Mouse (Mus musculus) urinary bladder, adult 18-20 months (tissue): Measurements from ENCODE around the gene Lnx1.

Experiments
- DNase-seq, 2 experiments: peaks; one replicate each; pipeline ENCODE4 v3.0.0; 2022; ENCODE audit warnings: low spot score in 2 of 2, mixed read lengths in 2 of 2

Lnx1 gene

DNA sequence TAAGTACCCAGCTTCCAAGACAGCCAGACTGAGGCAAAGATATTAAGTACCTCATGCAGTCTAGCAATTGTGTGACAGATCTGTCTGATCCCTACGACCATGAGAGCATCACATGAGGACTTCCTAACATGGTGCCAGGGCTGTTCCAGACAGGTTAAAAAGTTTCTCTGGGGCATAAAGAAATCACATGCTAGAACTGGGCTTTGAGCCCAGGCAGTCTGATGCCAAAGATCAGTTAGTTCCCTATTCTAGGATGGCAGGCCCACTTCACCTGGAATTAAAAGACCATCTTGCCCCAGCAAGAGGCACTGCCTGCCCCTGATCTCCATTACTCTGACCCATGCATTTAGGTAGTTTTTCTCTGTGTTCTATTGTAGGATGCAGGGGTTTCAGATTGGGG, 3.0 kb downstream of the Lnx1 start:
- no peak for DNase-seq

DNA sequence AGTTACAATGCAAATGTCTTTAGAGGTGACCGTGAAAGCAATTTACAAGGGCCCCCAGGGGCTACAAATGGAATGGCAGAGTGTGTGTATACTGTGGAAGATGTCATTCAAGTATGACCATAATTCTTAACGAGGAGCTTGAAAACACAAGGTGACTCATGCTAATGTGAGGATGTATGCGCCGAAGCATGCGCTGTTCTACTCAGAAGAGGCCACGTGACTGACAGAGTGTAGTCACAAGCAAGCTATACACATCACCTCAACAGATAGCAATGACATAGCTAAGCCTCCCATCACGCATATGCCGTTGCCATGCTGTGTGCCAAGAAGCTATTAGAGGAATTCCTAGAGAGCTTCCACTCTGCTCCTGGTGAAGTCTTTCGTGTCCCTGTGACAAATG, 5.2 kb downstream of the Lnx1 start:
- DNase-seq = no peak

DNA sequence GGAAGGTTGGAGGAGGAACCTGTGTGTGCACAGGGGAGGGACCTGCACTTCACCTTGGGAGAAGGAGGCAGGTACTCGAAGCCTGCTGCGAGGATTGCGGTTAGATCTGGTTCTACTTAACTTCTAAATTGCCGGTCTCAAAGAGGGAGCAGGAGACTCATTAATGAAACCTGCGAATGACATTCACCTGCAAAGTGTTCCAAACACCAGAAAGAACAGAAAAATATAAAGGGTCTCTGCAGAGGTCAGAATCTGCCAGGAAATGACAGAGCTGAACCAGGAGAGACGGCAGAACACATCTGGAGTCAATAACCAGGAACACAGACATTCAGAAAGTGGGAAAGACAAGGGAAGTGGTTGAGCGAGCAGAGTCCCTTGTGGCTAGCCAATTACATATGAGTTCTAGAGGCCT, 8.3 kb downstream of the Lnx1 start:
- DNase-seq = no peak

DNA sequence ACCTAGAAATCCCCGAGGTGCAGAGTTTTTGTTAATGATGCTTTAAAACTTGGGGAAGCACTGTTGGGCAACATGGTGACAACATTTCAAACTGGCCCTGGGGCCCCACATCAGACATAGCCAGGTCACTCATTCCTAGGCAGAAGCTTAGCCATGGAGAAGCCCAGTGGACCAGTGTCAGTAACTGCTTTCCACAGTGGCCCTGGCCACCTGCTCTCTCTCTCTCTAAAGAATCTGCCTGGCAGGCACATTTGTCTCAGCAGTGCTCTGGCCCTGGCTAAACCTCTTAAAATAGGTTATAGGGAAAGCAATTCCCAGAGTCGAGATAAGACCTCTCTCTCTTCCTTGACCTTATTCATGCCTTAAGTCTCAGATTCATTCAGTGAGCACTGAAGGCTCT, 8.9 kb downstream of the Lnx1 start:
- DNase-seq = no peak

DNA sequence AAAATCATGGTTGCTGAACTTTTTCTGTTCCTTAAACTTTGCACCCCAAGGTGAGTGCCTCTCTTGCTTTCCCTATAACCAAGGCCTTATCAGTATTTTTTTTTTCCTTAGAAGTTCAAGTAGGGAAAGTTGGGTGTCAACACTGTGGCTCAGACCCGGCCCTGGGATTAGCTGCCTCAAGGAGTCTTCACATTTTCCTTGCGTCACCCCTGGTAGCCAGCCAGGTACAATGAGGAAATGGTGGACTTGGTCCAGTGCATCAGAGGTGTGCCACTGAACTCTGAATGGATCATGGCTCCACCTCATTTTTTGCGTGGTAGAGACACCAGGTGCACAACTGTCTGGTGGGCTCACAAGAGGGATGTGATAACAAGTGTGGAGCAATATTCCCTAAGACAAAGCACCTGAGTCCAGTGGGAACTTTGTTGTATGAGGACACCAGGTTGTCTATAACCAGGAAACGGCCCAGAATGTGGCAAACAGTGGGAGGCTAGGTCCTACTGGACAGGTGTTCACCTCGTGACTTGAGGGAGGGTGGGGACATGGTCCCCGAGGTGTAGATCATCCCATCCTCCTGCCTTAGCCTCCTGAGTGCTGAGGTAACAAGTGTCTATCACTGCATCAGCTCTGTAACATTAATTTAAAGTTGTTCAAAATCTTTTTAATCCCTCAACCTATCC, 10.2 kb downstream of the Lnx1 start:
- DNase-seq = no peak

DNA sequence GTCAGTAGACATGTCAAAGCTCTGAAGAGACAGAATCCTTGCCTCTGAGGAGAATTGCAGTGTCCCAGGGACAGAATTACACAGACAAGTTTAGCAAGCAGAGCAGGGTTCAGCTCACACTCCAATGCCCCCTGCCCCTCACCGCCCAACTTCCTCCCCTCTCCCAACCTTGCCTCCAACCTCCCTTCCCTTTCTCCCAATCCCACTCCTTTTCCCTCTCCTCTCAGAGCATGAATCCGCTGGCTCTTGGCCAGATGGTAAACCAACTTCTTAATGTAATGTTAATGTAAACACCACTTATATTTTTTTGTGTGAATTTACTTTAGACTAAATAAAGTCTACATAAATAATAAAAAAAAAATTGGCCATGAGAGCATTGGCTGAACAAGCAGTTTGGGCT, 13.9 kb downstream of the Lnx1 start:
- no peak for DNase-seq

DNA sequence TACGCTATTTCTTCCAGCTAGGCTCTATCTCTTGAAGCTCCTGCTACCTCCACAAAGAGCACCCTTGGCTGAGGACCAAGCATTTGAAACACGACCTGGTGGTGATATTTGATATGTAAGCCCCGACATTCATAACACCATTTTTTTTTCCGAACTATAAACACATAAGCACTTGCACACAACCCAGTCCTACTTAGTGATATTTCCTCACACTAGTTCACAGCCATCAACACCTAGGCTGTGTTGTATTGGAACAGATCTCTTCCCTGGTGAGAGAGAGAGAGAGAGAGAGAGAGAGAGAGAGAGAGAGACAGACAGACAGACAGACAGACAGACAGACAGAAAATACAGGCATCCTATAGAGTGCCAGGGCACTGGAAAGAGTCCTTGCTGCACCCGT, 17.8 kb downstream of the Lnx1 start:
- DNase-seq = no peak

DNA sequence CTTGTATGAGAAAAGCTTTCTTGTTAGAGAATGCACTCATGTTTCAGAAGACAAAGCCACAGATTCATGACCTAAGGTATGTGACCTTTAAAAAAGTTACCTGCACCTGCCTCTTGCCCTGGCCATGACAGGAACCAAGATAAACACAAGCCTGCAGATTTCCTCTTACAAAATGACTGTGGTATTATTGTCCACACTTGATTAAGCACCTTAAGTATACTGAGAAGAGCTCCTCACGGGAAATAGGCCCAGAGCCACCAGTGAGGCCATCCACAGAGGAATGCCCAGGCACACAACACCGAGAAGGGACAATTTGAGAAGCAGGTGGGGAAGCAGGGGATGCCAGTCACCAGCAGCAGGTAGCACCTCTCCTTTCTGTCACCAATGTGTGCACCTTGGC, 18.9 kb downstream of the Lnx1 start:
- DNase-seq = no peak

DNA sequence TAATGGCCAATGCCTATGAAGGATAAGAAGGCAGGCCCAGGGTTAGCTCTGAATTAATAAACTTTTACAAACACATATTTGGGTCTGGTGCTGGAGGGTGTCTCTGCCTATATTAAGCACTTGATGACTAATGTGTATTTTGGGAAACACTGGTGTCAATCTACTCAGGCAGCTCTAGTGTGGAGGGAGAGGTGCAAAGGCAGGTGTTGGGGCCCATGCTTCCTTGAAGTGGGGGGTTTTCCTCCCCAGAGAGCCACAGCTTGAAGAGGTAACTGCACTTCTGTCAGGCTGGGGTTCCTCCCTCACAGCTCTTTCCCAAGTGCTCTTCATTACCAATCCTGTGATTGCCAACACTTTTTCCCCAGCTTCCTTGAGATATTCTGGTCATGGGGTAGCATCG, 20.0 kb downstream of the Lnx1 start:
- DNase-seq = no peak

DNA sequence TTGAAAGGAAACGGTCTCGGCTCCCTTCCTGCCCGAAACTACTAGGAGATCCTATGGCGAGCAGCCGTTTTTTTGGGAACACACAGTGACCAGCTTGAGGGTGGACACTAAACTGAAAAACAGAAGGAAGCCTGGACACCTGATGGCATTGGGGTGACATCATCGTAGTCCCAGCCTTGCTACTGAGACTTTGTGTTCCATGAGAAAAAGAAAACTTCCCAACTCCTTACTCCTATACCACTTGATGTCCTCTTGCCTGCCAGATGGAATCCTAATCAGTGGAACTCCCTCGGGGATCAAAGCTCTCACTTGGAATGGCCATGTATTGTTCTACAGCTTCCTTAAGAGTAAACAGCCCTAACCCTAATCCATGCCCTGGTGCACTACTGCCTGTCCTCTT, 23.1 kb downstream of the Lnx1 start:
- DNase-seq = no peak

DNA sequence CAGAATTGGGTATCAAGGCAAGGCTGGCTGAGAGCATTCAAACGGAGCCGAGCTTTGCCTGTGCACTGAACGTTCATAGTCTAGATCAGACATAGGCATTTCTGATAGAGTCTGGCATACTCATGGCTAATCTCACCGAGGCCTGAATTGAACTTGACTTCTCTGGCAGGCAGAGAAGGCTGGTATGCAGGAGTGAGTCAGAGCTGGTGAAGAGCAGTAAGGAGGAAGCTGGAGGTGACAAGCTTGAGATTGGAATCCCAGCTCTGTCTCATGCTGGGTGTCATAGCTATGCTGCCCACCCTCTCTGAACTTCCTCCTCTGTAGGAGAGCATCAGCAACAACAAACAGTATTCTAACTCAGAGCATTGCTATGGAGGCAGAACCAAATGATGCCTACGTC, 24.0 kb downstream of the Lnx1 start:
- DNase-seq = no peak

DNA sequence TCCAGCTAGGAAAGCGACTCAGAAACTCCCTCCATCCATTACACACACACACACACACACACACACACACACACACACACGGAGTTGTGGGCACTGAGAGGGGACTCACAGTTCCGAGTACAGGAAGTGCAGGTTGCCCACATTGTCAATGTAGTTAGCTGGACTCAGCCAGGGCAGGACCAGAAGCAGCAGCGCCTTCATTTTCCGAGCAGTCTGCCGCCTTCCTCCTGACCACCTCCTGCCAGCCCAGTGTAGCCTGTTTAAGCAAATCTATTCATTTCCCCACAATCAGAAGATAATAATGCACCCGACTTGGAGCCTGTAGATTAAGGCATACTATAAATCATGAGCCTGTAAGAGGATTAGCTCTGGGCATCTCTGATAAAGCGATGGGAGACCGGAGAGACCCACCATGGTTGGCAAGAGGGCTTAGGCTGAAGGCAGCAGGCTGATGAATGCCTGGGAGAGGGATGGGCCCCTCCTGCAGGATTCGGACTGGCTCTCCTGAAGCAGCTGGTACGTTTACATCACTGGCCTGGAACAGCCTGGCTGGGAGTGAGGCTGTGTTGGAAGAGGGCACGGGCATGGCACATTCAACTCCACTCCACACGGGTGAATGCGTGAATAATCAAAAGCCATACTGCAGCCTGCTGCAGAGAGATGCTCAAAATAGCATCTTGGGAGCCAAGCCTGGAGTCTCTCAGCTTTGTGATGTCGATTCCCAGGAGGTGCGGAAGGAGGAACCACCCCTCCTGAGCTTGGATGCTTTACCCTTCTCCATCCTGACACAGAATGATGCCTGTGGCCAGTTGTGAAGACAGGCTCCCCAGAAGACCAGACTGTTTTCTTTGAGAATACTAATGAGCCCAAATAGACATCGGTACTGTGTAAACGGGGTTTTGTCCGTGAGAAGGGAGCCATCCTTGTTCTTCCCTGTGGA, 25.0 kb downstream of the Lnx1 start:
- no peak for DNase-seq

DNA sequence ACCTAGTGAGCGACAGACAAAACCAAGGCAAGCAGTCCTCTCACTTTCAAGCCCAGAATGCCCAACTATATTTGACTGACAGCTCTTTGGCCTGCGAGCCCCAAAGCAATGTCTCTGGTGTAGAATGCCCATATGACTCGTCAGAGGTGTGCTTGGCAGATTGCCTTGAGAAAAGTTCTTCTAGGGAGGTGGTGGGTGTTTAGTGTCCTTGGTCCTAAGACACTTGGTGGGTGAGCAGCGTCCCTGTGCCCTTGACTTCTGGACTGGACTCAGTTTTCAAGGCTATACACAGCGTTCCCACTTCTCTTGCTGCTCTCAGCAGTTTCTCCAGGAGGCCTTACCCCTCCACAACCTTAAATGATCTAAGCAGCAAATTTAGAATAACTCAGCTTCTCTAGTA, 30.2 kb downstream of the Lnx1 start:
- no peak for DNase-seq

DNA sequence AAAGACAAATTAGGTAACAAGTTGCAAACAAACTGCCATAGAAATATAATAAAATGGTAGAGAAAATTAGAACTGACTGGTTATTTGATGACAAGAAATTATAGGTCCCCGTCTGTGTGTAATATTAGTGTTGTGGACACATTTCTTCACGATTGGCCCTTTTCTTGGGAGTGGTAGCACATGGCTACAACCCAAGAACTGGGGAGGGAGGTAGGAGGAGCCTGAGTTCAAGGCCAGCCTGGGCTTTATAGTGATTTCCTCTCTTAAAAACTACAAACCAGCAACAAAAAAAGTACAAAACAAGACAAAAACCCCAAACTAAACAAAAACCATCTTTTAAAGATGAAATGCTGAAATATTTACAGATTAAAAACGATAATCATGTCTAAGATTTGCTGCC, 31.8 kb downstream of the Lnx1 start:
- no peak for DNase-seq

DNA sequence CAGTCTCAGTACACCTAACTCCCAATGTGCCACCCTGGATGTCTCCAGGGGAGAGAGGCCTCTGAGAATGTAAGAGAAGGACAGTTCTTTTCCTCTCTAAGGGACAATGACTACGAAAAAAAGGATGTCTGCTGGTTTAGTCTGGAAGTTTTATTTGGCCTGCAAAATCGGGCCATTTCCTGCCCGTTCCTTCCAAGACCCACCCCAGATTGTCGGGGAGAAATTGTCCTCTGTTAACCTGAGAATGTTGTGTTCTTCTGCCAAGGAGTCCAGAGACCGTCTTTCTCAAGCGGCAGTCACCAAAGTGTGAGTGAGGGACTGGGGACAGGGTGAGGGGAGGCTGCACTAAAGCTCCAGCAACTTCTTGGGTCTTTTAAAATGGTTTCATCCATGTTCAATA, 32.8 kb downstream of the Lnx1 start:
- DNase-seq = no peak

DNA sequence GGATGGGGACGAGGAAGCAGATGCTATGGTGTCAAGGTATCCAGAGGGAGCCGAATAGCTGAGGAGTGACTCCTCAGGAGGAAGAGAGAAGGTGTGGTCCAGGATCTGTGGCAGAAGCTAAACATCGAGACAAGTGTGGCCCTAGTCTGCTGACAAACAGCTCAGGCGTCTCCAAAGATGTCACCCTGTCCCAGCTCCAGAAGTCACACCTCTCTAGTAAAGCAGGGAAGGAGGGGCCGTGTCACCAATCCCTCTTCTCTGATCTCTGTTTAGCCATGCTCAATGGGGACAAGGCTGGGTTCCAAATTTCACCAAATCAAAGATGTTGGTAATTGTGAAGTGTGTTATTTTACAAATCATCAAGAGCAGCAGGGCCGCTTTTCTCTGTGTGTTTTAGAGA, 33.8 kb downstream of the Lnx1 start:
- no peak for DNase-seq

DNA sequence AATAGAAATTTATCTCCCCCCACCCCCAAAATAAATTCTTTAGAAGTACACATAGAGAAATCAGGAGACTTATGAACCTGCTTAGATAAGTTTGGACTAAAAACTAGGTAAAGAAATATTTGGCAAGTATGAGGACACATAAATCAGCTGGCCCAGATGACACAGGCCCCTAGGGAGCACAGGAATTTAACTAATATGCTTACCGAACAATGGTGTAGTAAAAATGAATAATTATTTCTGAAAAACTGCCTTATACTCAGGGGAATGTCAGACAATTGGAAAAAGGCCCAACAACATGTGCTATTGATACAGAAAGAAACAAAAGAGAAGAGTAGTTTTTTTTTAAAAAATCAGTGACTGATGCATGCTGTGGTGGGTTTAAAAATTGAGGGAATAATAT, 40.1 kb downstream of the Lnx1 start:
- DNase-seq = no peak

DNA sequence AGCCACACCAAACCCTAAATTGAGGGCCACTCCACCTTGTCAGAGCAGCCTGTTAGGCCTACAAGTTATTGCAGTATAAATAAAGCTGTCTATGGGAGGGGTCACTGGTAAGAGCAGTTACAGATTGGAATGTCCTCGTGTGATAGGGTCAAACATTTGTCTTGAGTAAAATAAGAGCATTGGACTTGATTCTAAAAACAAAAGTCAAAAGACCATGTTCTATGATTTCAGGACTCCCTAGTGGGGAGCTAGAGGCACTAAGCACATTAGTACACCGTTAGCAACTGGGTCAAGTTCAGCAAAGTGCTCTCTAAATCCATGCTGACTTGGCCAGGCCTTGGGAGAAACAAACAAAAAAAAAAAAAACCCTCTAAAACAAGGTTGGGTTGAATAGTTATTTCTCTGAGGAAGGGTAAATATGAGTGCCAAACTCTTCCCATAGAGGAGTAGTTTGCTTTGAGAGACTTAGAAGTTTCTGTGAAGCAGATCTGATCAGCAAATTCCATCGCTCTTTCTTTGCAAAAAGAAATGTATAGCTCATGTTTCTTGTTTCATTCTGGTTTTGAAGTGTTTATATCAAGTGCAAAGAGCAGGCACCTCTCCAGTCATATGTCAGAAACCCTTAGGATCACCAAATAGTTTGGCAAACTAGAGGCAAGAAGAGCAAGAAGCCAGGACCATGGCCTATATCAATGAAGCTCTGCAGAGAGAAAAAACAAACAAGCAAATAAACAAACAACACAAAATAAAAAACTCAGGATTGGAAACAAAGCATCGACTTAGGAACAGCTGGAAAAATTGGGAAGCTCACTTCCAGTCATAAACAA, 40.8 kb downstream of the Lnx1 start:
- no peak for DNase-seq

DNA sequence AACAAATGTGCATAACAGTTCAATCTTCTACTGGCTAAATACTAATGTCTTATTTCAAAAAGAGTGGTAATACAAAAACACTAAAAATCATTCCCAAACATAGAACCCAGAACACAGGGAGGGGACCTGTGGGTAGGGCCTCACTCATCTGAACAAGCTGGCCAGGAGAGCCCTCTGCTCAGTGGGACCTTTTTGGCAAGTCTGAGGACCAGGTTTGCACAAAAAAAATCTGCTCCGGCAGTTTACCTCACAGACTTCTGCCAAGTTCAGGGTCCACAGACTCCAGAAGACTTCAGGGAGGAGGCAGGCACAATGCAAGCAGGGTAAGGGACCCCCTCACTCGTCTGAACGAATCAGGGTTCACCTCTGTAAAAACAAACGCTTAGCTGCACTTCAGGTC, 42.9 kb downstream of the Lnx1 start:
- no peak for DNase-seq

DNA sequence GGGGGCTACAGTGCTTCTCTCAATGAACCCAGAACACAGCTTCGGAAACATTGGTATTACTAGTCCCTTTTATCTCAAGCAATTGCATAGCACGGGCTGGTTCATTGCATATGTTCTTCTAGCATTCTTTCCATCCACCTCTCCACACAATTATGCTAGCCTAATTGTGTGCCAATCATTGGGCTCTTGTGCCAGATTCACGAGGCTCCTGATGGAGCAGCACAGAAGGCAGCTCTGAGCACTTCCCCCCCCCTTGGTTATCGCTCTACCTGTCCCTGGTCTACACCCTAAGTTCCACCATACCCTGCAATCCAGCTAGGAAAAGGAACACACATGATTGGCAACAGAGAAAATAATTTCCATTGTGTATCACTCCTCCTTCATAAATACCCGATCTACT, 43.4 kb downstream of the Lnx1 start:
- no peak for DNase-seq

DNA sequence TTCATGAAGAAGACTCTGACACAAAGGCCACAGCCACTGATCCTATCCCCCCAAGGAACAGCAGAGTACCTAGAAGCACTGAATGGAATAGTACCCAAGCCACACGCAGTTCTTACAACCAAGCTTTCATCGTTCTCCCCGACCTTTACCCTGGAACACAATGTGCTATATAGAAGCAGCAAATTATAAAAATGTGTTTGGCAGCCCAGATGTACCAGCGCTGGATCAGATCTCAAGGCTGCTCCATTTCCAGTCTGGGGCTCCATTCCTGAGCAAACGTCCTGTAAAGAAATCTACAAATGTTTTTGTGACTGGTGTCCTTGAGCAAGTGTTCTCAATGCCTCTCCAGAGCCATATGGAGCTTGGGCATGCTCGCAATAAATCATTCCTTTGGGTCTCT, 44.8 kb downstream of the Lnx1 start:
- no peak for DNase-seq

DNA sequence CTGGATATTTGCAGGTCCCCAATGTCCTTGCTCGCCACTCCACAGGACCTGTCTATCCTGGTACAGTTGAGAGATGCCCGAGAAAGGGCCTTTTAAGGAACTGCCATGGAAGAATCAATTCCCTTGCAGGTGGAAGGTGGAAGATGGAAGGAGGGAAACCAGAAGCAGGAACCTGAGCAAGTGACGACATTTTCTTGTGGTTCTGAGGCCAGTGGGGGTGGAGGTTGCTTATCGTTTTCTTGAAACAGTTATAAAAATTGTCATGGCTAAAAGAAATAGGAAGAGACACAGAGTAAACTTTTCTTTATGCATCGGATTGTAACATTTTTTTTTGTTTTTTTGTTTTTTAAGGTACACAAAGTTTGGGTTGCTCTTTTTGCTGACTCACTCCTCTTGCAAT, 46.3 kb downstream of the Lnx1 start:
- no peak for DNase-seq

DNA sequence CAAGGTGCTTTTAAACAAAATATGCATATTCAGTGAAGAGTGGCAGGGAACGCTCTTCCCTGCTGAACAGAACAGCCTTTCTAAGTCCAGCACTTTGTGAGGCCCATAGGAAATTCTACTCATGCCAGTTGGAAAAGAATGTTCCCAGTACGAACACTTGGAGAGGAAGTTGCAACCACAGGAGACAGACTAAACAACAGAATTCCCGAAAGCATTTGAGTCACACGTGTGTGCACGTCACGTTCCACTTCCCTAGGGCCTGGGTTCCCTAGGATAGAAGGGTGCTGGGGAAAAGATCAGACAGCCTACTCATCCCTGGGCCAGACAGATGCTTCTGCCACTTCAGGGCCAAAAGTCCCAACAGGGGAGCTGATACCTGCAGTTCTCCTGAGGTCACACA, 48.2 kb downstream of the Lnx1 start:
- no peak for DNase-seq
